Mouse (Mus musculus) cerebellum, postnatal 4 days (tissue): ENCODE data around the gene Krtap28-10.

Experiments used
- DNase-seq, 2 experiments: peaks; one replicate each; pipeline ENCODE4 v3.0.0; 2022; ENCODE audit warnings: low spot score in 2 of 2, mixed read lengths in 1 of 2

Gene Krtap28-10

GRCm38 (mm10) chr1:83042380-83042779, at the start of gene Krtap28-10:
Krtap28-10 (minus strand) TSS chr1:83042480.
- no peak for DNase-seq

GRCm38 (mm10) chr1:83091268-83091667, 49.0 kb upstream of the Krtap28-10 start:
- DNase-seq: no peak

- DNase-seq: no peak
Observed at GRCm38 (mm10) chr1:83084790-83085189, 42.5 kb upstream of the Krtap28-10 start.

GRCm38 (mm10) chr1:83077016-83077415, 34.7 kb upstream of the Krtap28-10 start:
- DNase-seq: no peak

GRCm38 (mm10) chr1:83076190-83076917, 34.1 kb upstream of the Krtap28-10 start:
- peak in 1 of 2 experiments; percentile 51 for DNase-seq

- no peak for DNase-seq
Observed at GRCm38 (mm10) chr1:83075526-83076189, 33.4 kb upstream of the Krtap28-10 start.

- DNase-seq: no peak
Observed at GRCm38 (mm10) chr1:83067205-83067604, 24.9 kb upstream of the Krtap28-10 start.

GRCm38 (mm10) chr1:83066577-83066976, 24.3 kb upstream of the Krtap28-10 start:
- DNase-seq: no peak

GRCm38 (mm10) chr1:83064851-83065250, 22.6 kb upstream of the Krtap28-10 start:
- no peak for DNase-seq

GRCm38 (mm10) chr1:83060643-83061042, 18.4 kb upstream of the Krtap28-10 start, which contains the start of gene Krtap28-13:
Krtap28-13 (plus strand) TSS chr1:83060930.
- no peak for DNase-seq

- no peak for DNase-seq
Observed at GRCm38 (mm10) chr1:83059278-83059677, 17.0 kb upstream of the Krtap28-10 start, which contains the start of gene A030005K14Rik. A030005K14Rik (minus strand) TSS chr1:83059378.

- DNase-seq: no peak
Observed at GRCm38 (mm10) chr1:83058481-83058880, 16.2 kb upstream of the Krtap28-10 start.

- no peak for DNase-seq
Observed at GRCm38 (mm10) chr1:83044882-83045427, 2.7 kb upstream of the Krtap28-10 start, which contains the start of gene Gm47969. Gm47969 (plus strand) TSS chr1:83044932.

- no peak for DNase-seq
Observed at GRCm38 (mm10) chr1:83039080-83039479, 3.2 kb downstream of the Krtap28-10 start.

- DNase-seq: peak in 1 of 2 experiments; percentile 5
Observed at GRCm38 (mm10) chr1:83038109-83038672, 4.1 kb downstream of the Krtap28-10 start, which contains the start of gene Slc19a3. Slc19a3 (minus strand) TSS chr1:83038448.

GRCm38 (mm10) chr1:83036892-83037667, 5.2 kb downstream of the Krtap28-10 start:
- no peak for DNase-seq

- DNase-seq: no peak
Observed at GRCm38 (mm10) chr1:83034509-83034908, 7.8 kb downstream of the Krtap28-10 start.

GRCm38 (mm10) chr1:83032508-83032907, 9.8 kb downstream of the Krtap28-10 start:
- DNase-seq: no peak

- DNase-seq: no peak
Observed at GRCm38 (mm10) chr1:83031950-83032349, 10.3 kb downstream of the Krtap28-10 start.

- DNase-seq: no peak
Observed at GRCm38 (mm10) chr1:83016556-83016955, 25.7 kb downstream of the Krtap28-10 start.

- DNase-seq: no peak
Observed at GRCm38 (mm10) chr1:83015329-83015879, 26.9 kb downstream of the Krtap28-10 start.
